Mouse (Mus musculus) ES-Bruce4 (cell line): ENCODE measurements around the gene Fcrls. TPM values are rescaled to one million over a fixed set of nuclear protein-coding genes. Genes with fewer than 3 reads are reported as not detected.

Experiments
- H3K27ac ChIP-seq: 2 replicates; pipeline ENCODE4 v1.5.1; 2012; ENCODE audit warnings: low read length, inconsistent platforms; ENCODE audit not compliant: insufficient read depth
- H3K27me3 ChIP-seq: 2 replicates; pipeline ENCODE4 v1.6.1; 2012; ENCODE audit warnings: mild to moderate bottlenecking, low read length, inconsistent platforms; ENCODE audit not compliant: control insufficient read depth, poor library complexity, insufficient read depth, severe bottlenecking
- H3K36me3 ChIP-seq: 2 replicates; pipeline ENCODE4 v1.6.1; 2012; ENCODE audit warnings: inconsistent platforms, mild to moderate bottlenecking, low read length, moderate library complexity; ENCODE audit not compliant: control insufficient read depth, poor library complexity, insufficient read depth, severe bottlenecking
- H3K4me1 ChIP-seq: one replicate; pipeline ENCODE4 v1.8.1; 2011; ENCODE audit warnings: low read length; ENCODE audit not compliant: control insufficient read depth, insufficient read depth
- H3K4me3 ChIP-seq: 2 replicates; pipeline ENCODE4 v1.5.1; 2011; ENCODE audit warnings: low read depth, mild to moderate bottlenecking, low read length
- H3K9ac ChIP-seq: 2 replicates; pipeline ENCODE4 v1.6.1; 2012; ENCODE audit warnings: low read depth, mild to moderate bottlenecking, inconsistent platforms; ENCODE audit not compliant: poor library complexity, severe bottlenecking
- H3K9me3 ChIP-seq: replicated peaks from 2 replicates; pipeline ENCODE4 v1.6.1; 2012; ENCODE audit warnings: mild to moderate bottlenecking, low read length, inconsistent platforms; ENCODE audit not compliant: control insufficient read depth, poor library complexity, insufficient read depth, severe bottlenecking
- CTCF ChIP-seq: IDR thresholded peaks from one replicate; pipeline ENCODE4 v1.8.1; 2011; ENCODE audit warnings: low read depth, low read length
- EP300 ChIP-seq: IDR thresholded peaks from 2 replicates; pipeline ENCODE4 v1.6.1; 2011; ENCODE audit warnings: low read depth, low read length; ENCODE audit not compliant: insufficient read depth
- POLR2A ChIP-seq: IDR thresholded peaks from one replicate; pipeline ENCODE4 v1.8.1; 2011; ENCODE audit warnings: low read length; ENCODE audit not compliant: insufficient read depth
- polyA plus RNA-seq: library from polyadenylated mRNA; stranded (reverse); fragments of >200 nt; gene quantifications from 2 replicates; pipeline ENCODE4 v1.2.4, GENCODE M21; 2011; ENCODE audit warnings: low read depth; ENCODE audit not compliant: missing spikeins, insufficient read depth, insufficient read length

Gene Fcrls
- polyA plus RNA-seq, 1 experiment, result not detected

DNA sequence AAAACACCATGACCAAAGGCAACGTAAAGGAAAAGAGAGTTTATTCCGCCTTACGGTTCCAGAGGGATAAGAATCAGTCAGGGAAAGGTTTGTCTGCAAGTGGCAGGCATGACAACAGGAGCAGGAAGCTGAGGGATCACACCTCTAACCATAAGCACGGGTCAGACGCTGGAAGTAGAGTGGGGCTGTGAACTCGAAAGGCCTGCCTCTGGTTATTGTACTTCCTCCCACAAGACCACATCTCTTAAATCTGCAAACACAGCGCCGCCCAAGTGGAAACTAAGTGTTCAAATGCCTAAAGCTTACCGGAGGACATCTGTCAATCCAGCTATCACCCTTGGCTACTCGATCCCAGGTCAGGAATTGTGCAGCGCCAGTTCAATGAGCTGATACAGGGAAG, 48.4 kb downstream of the Fcrls start:
- H3K9me3 ChIP-seq, result no peaks in the 10 kb centered on the region
- no peak overlapping the region for H3K9ac ChIP-seq
- H3K27ac ChIP-seq, result no peak overlapping the region
- TF ChIP-seq POLR2A, result no peak
- TF ChIP-seq CTCF, result no peak
- TF ChIP-seq EP300, result no peak
- no peaks in the 10 kb centered on the region for H3K4me1 ChIP-seq
- no peaks in the 10 kb centered on the region for H3K36me3 ChIP-seq
- H3K4me3 ChIP-seq, result no peak overlapping the region
- no peaks in the 10 kb centered on the region for H3K27me3 ChIP-seq

DNA sequence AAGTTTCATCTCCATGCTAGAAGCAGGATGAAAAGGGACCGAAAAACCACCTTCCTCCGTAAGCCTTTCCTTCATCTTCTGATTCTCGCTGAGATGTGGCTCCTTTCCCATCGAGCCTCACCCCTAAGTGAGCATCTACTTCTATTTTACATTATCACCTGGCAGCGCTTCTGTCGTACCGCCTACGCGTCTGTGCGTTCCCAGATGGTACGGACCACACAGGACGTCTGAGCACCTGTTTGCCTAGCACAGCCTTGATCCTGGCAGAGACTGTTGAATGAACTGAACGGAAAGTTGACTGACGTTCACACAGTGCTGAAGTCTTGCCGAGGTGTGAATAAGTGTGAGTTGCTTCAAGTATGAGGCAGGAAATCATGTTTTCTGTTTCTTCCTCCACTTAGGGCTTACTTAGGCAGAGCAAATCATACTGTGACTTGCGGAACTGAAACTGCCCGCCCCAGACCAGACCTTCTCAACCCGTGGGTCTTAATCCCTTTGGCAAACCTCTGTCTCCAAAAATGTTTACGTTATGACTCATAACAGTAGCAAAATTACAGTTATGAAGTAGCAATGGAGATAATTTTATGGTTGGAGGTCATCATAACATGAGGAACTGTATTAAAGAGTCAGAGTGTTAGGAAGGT, 49.2 kb downstream of the Fcrls start:
- TF ChIP-seq EP300 (no peak), POLR2A (no peak), CTCF (no peak)
- H3K4me1 ChIP-seq, result no peaks in the 10 kb centered on the region
- H3K9me3 ChIP-seq, result no peaks in the 10 kb centered on the region
- no peak overlapping the region for H3K27ac ChIP-seq
- no peaks in the 10 kb centered on the region for H3K36me3 ChIP-seq
- H3K4me3 ChIP-seq, result no peak overlapping the region
- H3K27me3 ChIP-seq, result no peaks in the 10 kb centered on the region
- no peak overlapping the region for H3K9ac ChIP-seq

GRCm38 (mm10) chr3:87206336-87207075, 57.0 kb downstream of the Fcrls start:
- Histone ChIP-seq H3K9ac (no peak overlapping the region), H3K27ac (no peak overlapping the region), H3K4me1 (no peaks in the 10 kb centered on the region), H3K27me3 (no peaks in the 10 kb centered on the region), H3K36me3 (no peaks in the 10 kb centered on the region), H3K9me3 (no peaks in the 10 kb centered on the region), H3K4me3 (no peak overlapping the region)
- TF ChIP-seq EP300 (no peak), CTCF (no peak), POLR2A (no peak)

Other genes with a start within 250 kb of the Fcrls start
- gene Kirrel, start 89.0 kb downstream of the Fcrls start, polyA plus RNA-seq, result 38.3 and 39.9 TPM in 2 replicates
- gene Cd5l, start 94.1 kb upstream of the Fcrls start, polyA plus RNA-seq, result not detected in 2 replicates
- gene Fcrl1, start 112.6 kb upstream of the Fcrls start, polyA plus RNA-seq, result not detected in 2 replicates
- gene Fcrl5, start 172.0 kb upstream of the Fcrls start, polyA plus RNA-seq, result not detected in 2 replicates